Mouse (Mus musculus): ENCODE data around the gene Ctcfl. TPM values are rescaled to one million over a fixed set of nuclear protein-coding genes. Genes with fewer than 3 reads are reported as not detected.

The Ctcfl gene
- polyA plus RNA-seq, 1 experiment, result 0.12 TPM

DNA sequence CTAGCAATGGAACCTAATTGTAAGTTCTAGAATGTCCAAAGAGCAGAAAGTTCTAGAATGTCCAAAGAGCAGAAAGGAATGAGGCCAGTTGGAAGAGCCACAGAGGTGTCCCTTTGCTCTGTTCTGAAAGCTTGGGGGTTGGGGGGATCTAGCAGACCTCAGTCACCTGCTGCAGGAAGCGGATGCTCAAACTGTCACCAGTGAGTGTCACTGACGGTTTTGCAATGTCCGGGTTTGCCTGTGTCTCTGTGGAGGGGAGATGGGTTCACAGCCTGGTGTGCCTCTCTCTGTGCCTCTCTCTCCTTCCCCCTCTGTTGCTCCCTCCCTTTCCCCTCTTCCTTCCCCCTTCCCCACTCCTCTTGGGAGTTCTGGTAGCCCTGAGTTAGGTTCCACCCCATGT lies 36.6 kb downstream of the Ctcfl start:
- Histone ChIP-seq H3K27ac (ENCODE audit: control insufficient read depth, insufficient read depth, low read length) (peak overlapping the region; percentile 97), H3K27me3 (ENCODE audit: control insufficient read depth, insufficient read depth, low read length) (no peaks in the 10 kb centered on the region), H3K4me1 (replicated peaks; ENCODE audit: control insufficient read depth, insufficient read depth, low read length) (peaks cover 69% of the 10 kb centered on the region), H3K4me3 (ENCODE audit: control insufficient read depth, insufficient read depth, low read length) (peak overlapping the region; percentile 21), H3K36me3 (ENCODE audit: control insufficient read depth, insufficient read depth, low read length) (no peaks in the 10 kb centered on the region)
- peak; percentile 76 for DNase-seq
- 15% methylated on average over 3 of the region's 3 CpGs for WGBS
- TF ChIP-seq CTCF (IDR thresholded peaks at IDR 0.05; ENCODE audit: borderline replicate concordance, control insufficient read depth, extremely low read depth, insufficient read depth, low read length, poor library complexity) (no peak), POLR2A (IDR thresholded peaks at IDR 0.05; ENCODE audit: control insufficient read depth, extremely low read depth, insufficient read depth, low read length, poor library complexity) (peak; percentile 53)

DNA sequence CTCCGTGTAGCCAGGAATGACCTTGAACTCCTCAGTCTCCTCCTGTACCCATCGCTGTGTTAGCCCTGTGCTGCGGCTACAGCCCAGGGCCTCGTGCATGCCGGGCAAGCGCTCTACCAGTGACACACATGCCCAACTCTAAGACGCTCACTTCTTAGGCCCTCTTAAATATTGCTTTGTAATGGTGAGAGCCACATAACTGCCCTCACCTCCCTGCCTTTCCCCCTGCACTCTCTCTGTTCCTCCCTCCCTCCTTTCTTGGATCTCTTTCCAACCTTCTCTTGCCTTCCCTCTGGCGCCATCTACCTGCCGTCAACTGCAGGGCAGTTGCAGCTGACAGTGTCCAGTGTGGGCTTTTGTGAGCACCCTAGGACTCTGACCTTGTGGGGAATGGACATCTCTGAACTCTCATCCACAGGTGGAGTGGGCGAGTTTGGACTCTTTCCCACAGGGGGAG lies 38.5 kb downstream of the Ctcfl start:
- TF ChIP-seq CTCF (IDR thresholded peaks at IDR 0.05; ENCODE audit: borderline replicate concordance, control insufficient read depth, extremely low read depth, insufficient read depth, low read length, poor library complexity) (peak; percentile 90), POLR2A (IDR thresholded peaks at IDR 0.05; ENCODE audit: control insufficient read depth, extremely low read depth, insufficient read depth, low read length, poor library complexity) (0 out of 2 replicates have a peak, but pooled peaks have one; percentile 15)
- no peaks in the 10 kb centered on the region for H3K36me3 ChIP-seq (ENCODE audit: control insufficient read depth, insufficient read depth, low read length)
- H3K4me3 ChIP-seq (ENCODE audit: control insufficient read depth, insufficient read depth, low read length), result no peak overlapping the region
- peak; percentile 86 for DNase-seq
- 35% methylated on average over 10 of the region's 10 CpGs for WGBS
- H3K27ac ChIP-seq (ENCODE audit: control insufficient read depth, insufficient read depth, low read length), result no peak overlapping the region
- no peaks in the 10 kb centered on the region for H3K27me3 ChIP-seq (ENCODE audit: control insufficient read depth, insufficient read depth, low read length)
- H3K4me1 ChIP-seq (replicated peaks; ENCODE audit: control insufficient read depth, insufficient read depth, low read length), result peaks cover 56% of the 10 kb centered on the region

GRCm38 (mm10) chr2:173079766-173080549 lies 39.4 kb downstream of the Ctcfl start:
- Histone ChIP-seq H3K4me3 (ENCODE audit: control insufficient read depth, insufficient read depth, low read length) (no peak overlapping the region), H3K27ac (ENCODE audit: control insufficient read depth, insufficient read depth, low read length) (no peak overlapping the region), H3K4me1 (replicated peaks; ENCODE audit: control insufficient read depth, insufficient read depth, low read length) (peaks cover 49% of the 10 kb centered on the region), H3K36me3 (ENCODE audit: control insufficient read depth, insufficient read depth, low read length) (no peaks in the 10 kb centered on the region), H3K27me3 (ENCODE audit: control insufficient read depth, insufficient read depth, low read length) (no peaks in the 10 kb centered on the region)
- WGBS, result 76% methylated on average over 10 of the region's 10 CpGs
- no peak for DNase-seq
- TF ChIP-seq CTCF (IDR thresholded peaks at IDR 0.05; ENCODE audit: borderline replicate concordance, control insufficient read depth, extremely low read depth, insufficient read depth, low read length, poor library complexity), result no peak
- TF ChIP-seq POLR2A (IDR thresholded peaks at IDR 0.05; ENCODE audit: control insufficient read depth, extremely low read depth, insufficient read depth, low read length, poor library complexity), result no peak

DNA sequence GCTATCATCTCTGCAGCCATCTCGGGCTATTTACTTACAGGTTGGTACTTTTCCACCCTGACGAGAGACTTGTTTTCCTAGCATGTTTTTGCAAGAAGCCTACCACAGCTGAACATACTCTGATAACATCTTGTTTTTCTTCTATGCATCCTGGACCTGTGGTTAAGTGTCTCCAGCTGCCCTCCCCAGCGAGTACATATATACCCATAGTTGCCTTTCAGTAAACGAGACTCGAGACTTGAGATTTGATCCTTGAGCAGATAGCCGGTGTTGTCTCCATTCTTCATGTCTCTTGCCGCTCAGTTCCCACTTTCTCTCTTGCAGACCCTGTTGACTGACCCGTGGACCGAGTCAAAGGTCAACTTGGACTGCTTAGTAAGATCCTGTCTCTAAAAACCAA lies 42.4 kb downstream of the Ctcfl start:
- H3K4me3 ChIP-seq (ENCODE audit: control insufficient read depth, insufficient read depth, low read length), result no peak overlapping the region
- TF ChIP-seq POLR2A (IDR thresholded peaks at IDR 0.05; ENCODE audit: control insufficient read depth, extremely low read depth, insufficient read depth, low read length, poor library complexity) (no peak), CTCF (IDR thresholded peaks at IDR 0.05; ENCODE audit: borderline replicate concordance, control insufficient read depth, extremely low read depth, insufficient read depth, low read length, poor library complexity) (no peak)
- peaks cover 23% of the 10 kb centered on the region for H3K4me1 ChIP-seq (replicated peaks; ENCODE audit: control insufficient read depth, insufficient read depth, low read length)
- H3K27ac ChIP-seq (ENCODE audit: control insufficient read depth, insufficient read depth, low read length), result no peak overlapping the region
- 71% methylated on average over 9 of the region's 9 CpGs for WGBS
- no peaks in the 10 kb centered on the region for H3K36me3 ChIP-seq (ENCODE audit: control insufficient read depth, insufficient read depth, low read length)
- no peaks in the 10 kb centered on the region for H3K27me3 ChIP-seq (ENCODE audit: control insufficient read depth, insufficient read depth, low read length)
- DNase-seq, result no peak

DNA sequence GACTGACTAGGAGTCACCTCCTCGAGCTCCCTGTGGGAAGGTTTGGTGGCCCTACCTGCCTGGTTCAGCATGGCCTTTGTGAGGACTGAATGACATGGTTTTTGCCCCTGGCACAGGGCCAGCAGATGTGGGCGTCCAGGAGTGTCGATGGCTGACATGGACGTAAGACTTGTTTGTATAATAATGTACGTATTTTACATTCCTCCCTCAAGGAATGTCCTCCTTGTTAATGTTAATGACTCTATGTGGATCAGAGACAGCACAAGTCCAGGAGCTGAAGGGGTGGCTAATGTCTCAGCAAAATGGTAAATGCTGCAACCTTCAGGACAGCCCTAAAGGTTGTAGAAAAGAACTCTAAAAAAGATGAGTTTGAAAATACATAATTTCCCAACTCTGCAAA lies 45.7 kb downstream of the Ctcfl start:
- TF ChIP-seq POLR2A (IDR thresholded peaks at IDR 0.05; ENCODE audit: control insufficient read depth, extremely low read depth, insufficient read depth, low read length, poor library complexity), result no peak
- TF ChIP-seq CTCF (IDR thresholded peaks at IDR 0.05; ENCODE audit: borderline replicate concordance, control insufficient read depth, extremely low read depth, insufficient read depth, low read length, poor library complexity), result no peak
- 86% methylated on average over 5 of the region's 5 CpGs for WGBS
- H3K36me3 ChIP-seq (ENCODE audit: control insufficient read depth, insufficient read depth, low read length), result no peaks in the 10 kb centered on the region
- no peak overlapping the region for H3K4me3 ChIP-seq (ENCODE audit: control insufficient read depth, insufficient read depth, low read length)
- H3K27me3 ChIP-seq (ENCODE audit: control insufficient read depth, insufficient read depth, low read length), result no peaks in the 10 kb centered on the region
- H3K27ac ChIP-seq (ENCODE audit: control insufficient read depth, insufficient read depth, low read length), result no peak overlapping the region
- no peaks in the 10 kb centered on the region for H3K4me1 ChIP-seq (replicated peaks; ENCODE audit: control insufficient read depth, insufficient read depth, low read length)
- DNase-seq, result no peak

GRCm38 (mm10) chr2:173072948-173073347 lies 46.4 kb downstream of the Ctcfl start:
- H3K27ac ChIP-seq (ENCODE audit: control insufficient read depth, insufficient read depth, low read length), result no peak overlapping the region
- H3K4me3 ChIP-seq (ENCODE audit: control insufficient read depth, insufficient read depth, low read length), result no peak overlapping the region
- no peaks in the 10 kb centered on the region for H3K36me3 ChIP-seq (ENCODE audit: control insufficient read depth, insufficient read depth, low read length)
- no peaks in the 10 kb centered on the region for H3K27me3 ChIP-seq (ENCODE audit: control insufficient read depth, insufficient read depth, low read length)
- H3K4me1 ChIP-seq (replicated peaks; ENCODE audit: control insufficient read depth, insufficient read depth, low read length), result no peaks in the 10 kb centered on the region
- TF ChIP-seq CTCF (IDR thresholded peaks at IDR 0.05; ENCODE audit: borderline replicate concordance, control insufficient read depth, extremely low read depth, insufficient read depth, low read length, poor library complexity) (no peak), POLR2A (IDR thresholded peaks at IDR 0.05; ENCODE audit: control insufficient read depth, extremely low read depth, insufficient read depth, low read length, poor library complexity) (no peak)
- DNase-seq, result no peak
- WGBS, result 30% methylated on average over 7 of the region's 7 CpGs

Measured in thymus, adult 2 months (tissue).